Mouse (Mus musculus): ENCODE results near the gene Gsap.

Gene Gsap

GRCm38 (mm10) chr5:21261202-21261844 is 75.3 kb downstream of the Gsap start:
- DNase-seq (ENCODE audit: low read depth): no peak

GRCm38 (mm10) chr5:21263202-21264055 is 77.4 kb downstream of the Gsap start:
- peak; percentile 40 for DNase-seq (ENCODE audit: low read depth)

GRCm38 (mm10) chr5:21264352-21265021 is 78.4 kb downstream of the Gsap start:
- DNase-seq (ENCODE audit: low read depth): no peak

GRCm38 (mm10) chr5:21265049-21265448 is 79.0 kb downstream of the Gsap start:
- peak; percentile 82 for DNase-seq (ENCODE audit: low read depth)

GRCm38 (mm10) chr5:21267090-21267489 is 81.0 kb downstream of the Gsap start:
- no peak for DNase-seq (ENCODE audit: low read depth)

- no peak for DNase-seq (ENCODE audit: low read depth)
Measured at GRCm38 (mm10) chr5:21269446-21269845, 83.4 kb downstream of the Gsap start.

- peak; percentile 62 for DNase-seq (ENCODE audit: low read depth)
Measured at GRCm38 (mm10) chr5:21270756-21271155, 84.7 kb downstream of the Gsap start.

GRCm38 (mm10) chr5:21271386-21272354 is 85.6 kb downstream of the Gsap start:
- DNase-seq (ENCODE audit: low read depth): no peak

GRCm38 (mm10) chr5:21277685-21278084 is 91.6 kb downstream of the Gsap start:
- peak; percentile 51 for DNase-seq (ENCODE audit: low read depth)

- DNase-seq (ENCODE audit: low read depth): no peak
Measured at GRCm38 (mm10) chr5:21283356-21284062, 97.5 kb downstream of the Gsap start.

GRCm38 (mm10) chr5:21288658-21289435 is 102.8 kb downstream of the Gsap start:
- no peak for DNase-seq (ENCODE audit: low read depth)

GRCm38 (mm10) chr5:21290594-21290993 is 104.5 kb downstream of the Gsap start:
- DNase-seq (ENCODE audit: low read depth): no peak

- DNase-seq (ENCODE audit: low read depth): peak; percentile 15
Measured at GRCm38 (mm10) chr5:21295683-21296082, 109.6 kb downstream of the Gsap start.

GRCm38 (mm10) chr5:21299076-21299755 is 113.2 kb downstream of the Gsap start:
- no peak for DNase-seq (ENCODE audit: low read depth)

GRCm38 (mm10) chr5:21300058-21300457 is 114.0 kb downstream of the Gsap start:
- DNase-seq (ENCODE audit: low read depth): no peak

- no peak for DNase-seq (ENCODE audit: low read depth)
Measured at GRCm38 (mm10) chr5:21301011-21301410, 115.0 kb downstream of the Gsap start.

- DNase-seq (ENCODE audit: low read depth): no peak
Measured at GRCm38 (mm10) chr5:21307165-21307564, 121.1 kb downstream of the Gsap start.

- DNase-seq (ENCODE audit: low read depth): no peak
Measured at GRCm38 (mm10) chr5:21314696-21315095, 128.6 kb downstream of the Gsap start.

GRCm38 (mm10) chr5:21320138-21320537 is 134.1 kb downstream of the Gsap start:
- no peak for DNase-seq (ENCODE audit: low read depth)

- peak; percentile 86 for DNase-seq (ENCODE audit: low read depth)
Measured at GRCm38 (mm10) chr5:21326494-21326893, 140.4 kb downstream of the Gsap start.

Data from 416B (cell line).